Mouse (Mus musculus) embryonic facial prominence, embryonic 13.5 days (tissue): ENCODE results near the gene Gm10964. TPM values are rescaled to one million over a fixed set of nuclear protein-coding genes. Genes with fewer than 3 reads are reported as not detected.
A peak's percentile ranks its signal among the peaks of the same experiment; 100 is the strongest.

Experiments used
- ATAC-seq: fragments of 200-750 bp; cut with Nextera tagmentation; 2 replicates; pipeline ENCODE4 v1.8.0; 2017; ENCODE audit warnings: low read depth; ENCODE audit not compliant: insufficient number of reproducible peaks, insufficient read depth, low FRiP score, low TSS enrichment
- H3K27ac ChIP-seq: fragments of 300-500 bp; sonication (generic); 2 replicates; pipeline ENCODE4 v1.5.1; 2015; ENCODE audit warnings: moderate library complexity, mild to moderate bottlenecking, inconsistent platforms
- H3K27me3 ChIP-seq: fragments of 300-500 bp; sonication (generic); 2 replicates; pipeline ENCODE4 v1.6.1; 2015; ENCODE audit warnings: mild to moderate bottlenecking, inconsistent platforms
- H3K36me3 ChIP-seq: fragments of 300-500 bp; sonication (generic); 2 replicates; pipeline ENCODE4 v1.6.1; 2015; ENCODE audit warnings: mild to moderate bottlenecking, inconsistent platforms
- H3K4me1 ChIP-seq: fragments of 300-500 bp; sonication (generic); 2 replicates; pipeline ENCODE4 v1.6.1; 2015; ENCODE audit warnings: inconsistent platforms
- H3K4me2 ChIP-seq: fragments of 300-500 bp; sonication (generic); 2 replicates; pipeline ENCODE4 v1.6.1; 2015; ENCODE audit warnings: moderate library complexity, mild to moderate bottlenecking, inconsistent platforms
- H3K4me3 ChIP-seq: fragments of 300-500 bp; sonication (generic); 2 replicates; pipeline ENCODE4 v1.5.1; 2015; ENCODE audit warnings: mild to moderate bottlenecking, inconsistent platforms
- H3K9ac ChIP-seq: fragments of 300-500 bp; sonication (generic); 2 replicates; pipeline ENCODE4 v1.6.1; 2015; ENCODE audit warnings: mild to moderate bottlenecking, inconsistent platforms
- H3K9me3 ChIP-seq: fragments of 300-500 bp; sonication (generic); 2 replicates; pipeline ENCODE4 v1.6.1; 2016; ENCODE audit warnings: inconsistent platforms
- WGBS: fragments of 180-500 bp; shearing (Covaris S2); methylation state at CpG from one replicate; pipeline ENCODE4 v1.1.7; 2015; ENCODE audit warnings: mixed read lengths; 5-methylcytosine and 5-hydroxymethylcytosine counted together
- polyA plus RNA-seq: library from polyadenylated mRNA; unstranded; fragments of >200 nt; fragmentation: Nextera tagmentation; extraction: Ambion mirVana; gene quantifications from 2 replicates; pipeline ENCODE4 v1.2.1, GENCODE M21; 2015

Gm10964 gene
- polyA plus RNA-seq, 1 experiment from 2014 or later: not detected

GRCm38 (mm10) chr3:103716774-103717760 lies 22.1 kb upstream of the Gm10964 start:
- ATAC-seq: peak; percentile 64

GRCm38 (mm10) chr3:103718728-103719127 lies 20.4 kb upstream of the Gm10964 start:
- H3K36me3 ChIP-seq: no peaks in the 10 kb centered on the region
- 92% methylated on average over 4 of the region's 4 CpGs for WGBS
- no peaks in the 10 kb centered on the region for H3K9me3 ChIP-seq
- no peak for ATAC-seq
- H3K4me1 ChIP-seq: peaks cover 35% of the 10 kb centered on the region
- no peaks in the 10 kb centered on the region for H3K27me3 ChIP-seq
- no peak overlapping the region for H3K27ac ChIP-seq
- no peak overlapping the region for H3K9ac ChIP-seq
- H3K4me2 ChIP-seq: no peak overlapping the region
- H3K4me3 ChIP-seq: no peak overlapping the region

More at GRCm38 (mm10) chr3:103716774-103717760, 22.1 kb upstream of the Gm10964 start:
- H3K9me3 ChIP-seq: no peaks in the 10 kb centered on the region
- 29% methylated on average over 14 of the region's 15 CpGs for WGBS
- peak overlapping the region; percentile 83 for H3K27ac ChIP-seq
- peaks cover 35% of the 10 kb centered on the region for H3K4me1 ChIP-seq
- H3K4me2 ChIP-seq: peak overlapping the region; percentile 14; the same call in 1 of the 2 replicates
- H3K9ac ChIP-seq: no peak overlapping the region
- no peaks in the 10 kb centered on the region for H3K36me3 ChIP-seq
- no peaks in the 10 kb centered on the region for H3K27me3 ChIP-seq
- no peak overlapping the region for H3K4me3 ChIP-seq

GRCm38 (mm10) chr3:103724137-103724536 lies 15.0 kb upstream of the Gm10964 start:
- ATAC-seq: no peak
- Histone ChIP-seq H3K4me1 (peaks cover 13% of the 10 kb centered on the region), H3K36me3 (no peaks in the 10 kb centered on the region), H3K4me3 (no peak overlapping the region), H3K9me3 (no peaks in the 10 kb centered on the region), H3K9ac (no peak overlapping the region), H3K27ac (no peak overlapping the region), H3K4me2 (no peak overlapping the region), H3K27me3 (no peaks in the 10 kb centered on the region)
- 67% methylated on average over 3 of the region's 3 CpGs for WGBS

- WGBS: 40% methylated on average over 3 of the region's 3 CpGs
- Histone ChIP-seq H3K27me3 (no peaks in the 10 kb centered on the region), H3K4me2 (no peak overlapping the region), H3K4me1 (peaks cover 9% of the 10 kb centered on the region), H3K9ac (no peak overlapping the region), H3K27ac (no peak overlapping the region), H3K36me3 (0 out of 2 replicates have a peak, but pooled peaks cover under 1% of the 10 kb centered on the region), H3K9me3 (no peaks in the 10 kb centered on the region), H3K4me3 (no peak overlapping the region)
- no peak for ATAC-seq
Observed at GRCm38 (mm10) chr3:103726642-103727041, 12.5 kb upstream of the Gm10964 start.

GRCm38 (mm10) chr3:103727813-103728326 lies 11.3 kb upstream of the Gm10964 start:
- Histone ChIP-seq H3K36me3 (peaks cover 6% of the 10 kb centered on the region; the same call in 1 of the 2 replicates), H3K4me1 (peaks cover 17% of the 10 kb centered on the region), H3K9ac (no peak overlapping the region), H3K4me2 (no peak overlapping the region), H3K27ac (no peak overlapping the region), H3K9me3 (no peaks in the 10 kb centered on the region), H3K27me3 (no peaks in the 10 kb centered on the region), H3K4me3 (no peak overlapping the region)
- 58% methylated on average over 2 of the region's 2 CpGs for WGBS
- ATAC-seq: no peak

GRCm38 (mm10) chr3:103729850-103730249 lies 9.3 kb upstream of the Gm10964 start:
- Histone ChIP-seq H3K27me3 (no peaks in the 10 kb centered on the region), H3K4me1 (peaks cover 37% of the 10 kb centered on the region), H3K9me3 (no peaks in the 10 kb centered on the region), H3K9ac (no peak overlapping the region), H3K36me3 (peaks cover 6% of the 10 kb centered on the region; the same call in 1 of the 2 replicates), H3K27ac (no peak overlapping the region), H3K4me3 (no peak overlapping the region), H3K4me2 (no peak overlapping the region)
- WGBS: 87% methylated on average over 9 of the region's 9 CpGs
- ATAC-seq: no peak

- no peak overlapping the region for H3K4me2 ChIP-seq
- peaks cover 55% of the 10 kb centered on the region for H3K4me1 ChIP-seq
- no peak overlapping the region for H3K27ac ChIP-seq
- H3K36me3 ChIP-seq: peaks cover 9% of the 10 kb centered on the region; the same call in 1 of the 2 replicates
- no peak overlapping the region for H3K9ac ChIP-seq
- 76% methylated on average over 3 of the region's 3 CpGs for WGBS
- ATAC-seq: no peak
- H3K9me3 ChIP-seq: no peaks in the 10 kb centered on the region
- no peaks in the 10 kb centered on the region for H3K27me3 ChIP-seq
- no peak overlapping the region for H3K4me3 ChIP-seq
Observed at GRCm38 (mm10) chr3:103732116-103732515, 7.0 kb upstream of the Gm10964 start.

- no peaks in the 10 kb centered on the region for H3K27me3 ChIP-seq
- H3K9ac ChIP-seq: peak overlapping the region; percentile 36; the same call in 1 of the 2 replicates
- no peaks in the 10 kb centered on the region for H3K9me3 ChIP-seq
- peaks cover 60% of the 10 kb centered on the region for H3K4me1 ChIP-seq
- H3K27ac ChIP-seq: peak overlapping the region; percentile 97
- whole genome bisulfite sequencing: 12% methylated on average over 2 of the region's 2 CpGs
- H3K4me2 ChIP-seq: no peak overlapping the region
- peaks cover 9% of the 10 kb centered on the region; the same call in 1 of the 2 replicates for H3K36me3 ChIP-seq
- ATAC-seq: no peak
- H3K4me3 ChIP-seq: no peak overlapping the region
Observed at GRCm38 (mm10) chr3:103733176-103733575, 6.0 kb upstream of the Gm10964 start.

- peak; percentile 12; the same call in 1 of the 2 replicates for ATAC-seq
- Histone ChIP-seq H3K27me3 (no peaks in the 10 kb centered on the region), H3K36me3 (peaks cover 9% of the 10 kb centered on the region; the same call in 1 of the 2 replicates), H3K9me3 (no peaks in the 10 kb centered on the region), H3K4me2 (peak overlapping the region; percentile 61), H3K9ac (peak overlapping the region; percentile 61), H3K4me1 (peaks cover 64% of the 10 kb centered on the region), H3K27ac (peak overlapping the region; percentile 97), H3K4me3 (peak overlapping the region; percentile 49)
- 11% methylated on average over 19 of the region's 19 CpGs for WGBS
Observed at GRCm38 (mm10) chr3:103733799-103734695, 5.1 kb upstream of the Gm10964 start.

- H3K4me1 ChIP-seq: peaks cover 67% of the 10 kb centered on the region
- ATAC-seq: peak; percentile 9; the same call in 1 of the 2 replicates
- no peaks in the 10 kb centered on the region for H3K9me3 ChIP-seq
- H3K4me2 ChIP-seq: peak overlapping the region; percentile 61
- peak overlapping the region; percentile 61 for H3K9ac ChIP-seq
- H3K27me3 ChIP-seq: no peaks in the 10 kb centered on the region
- peak overlapping the region; percentile 97 for H3K27ac ChIP-seq
- peak overlapping the region; percentile 49 for H3K4me3 ChIP-seq
- WGBS: 5% methylated on average over 11 of the region's 11 CpGs
- H3K36me3 ChIP-seq: peaks cover 9% of the 10 kb centered on the region; the same call in 1 of the 2 replicates
Observed at GRCm38 (mm10) chr3:103734696-103735519, 4.3 kb upstream of the Gm10964 start.
